Mouse (Mus musculus) liver, postnatal 0 days (tissue): ENCODE results near the gene Fhdc1. TPM values are rescaled to one million over a fixed set of nuclear protein-coding genes. Genes with fewer than 3 reads are reported as not detected.

Experiments used
- ATAC-seq: fragments of 200-750 bp; cut with Nextera tagmentation; 2 replicates; pipeline ENCODE4 v1.8.0; 2017; ENCODE audit warnings: mild to moderate bottlenecking, moderate library complexity
- DNase-seq: peaks from one replicate; pipeline ENCODE4 v3.0.0-alpha.2; 2016
- H3K27ac ChIP-seq: fragments of 300-500 bp; sonication (generic); 2 replicates; pipeline ENCODE4 v1.5.1; 2014; ENCODE audit warnings: antibody characterized with exemption, moderate library complexity, mild to moderate bottlenecking, low read depth
- H3K27me3 ChIP-seq: fragments of 300-500 bp; sonication (generic); 2 replicates; pipeline ENCODE4 v1.6.1; 2014; ENCODE audit warnings: low read length, control low read depth, mixed read lengths; ENCODE audit not compliant: insufficient read depth
- H3K36me3 ChIP-seq: fragments of 300-500 bp; sonication (generic); replicated peaks from 2 replicates; pipeline ENCODE4 v1.6.1; 2014; ENCODE audit warnings: mild to moderate bottlenecking, control low read depth, low read length, moderate library complexity, mixed read lengths; ENCODE audit not compliant: insufficient read depth
- H3K4me1 ChIP-seq: fragments of 300-500 bp; sonication (generic); 2 replicates; pipeline ENCODE4 v1.6.1; 2014; ENCODE audit warnings: antibody characterized with exemption, mild to moderate bottlenecking, control low read depth; ENCODE audit not compliant: insufficient read depth
- H3K4me2 ChIP-seq: fragments of 300-500 bp; sonication (generic); 2 replicates; pipeline ENCODE4 v1.6.1; 2014; ENCODE audit warnings: low read depth, mild to moderate bottlenecking, low read length, moderate library complexity, mixed read lengths
- H3K4me3 ChIP-seq: fragments of 300-500 bp; sonication (generic); 2 replicates; pipeline ENCODE4 v1.5.1; 2014; ENCODE audit warnings: low read depth, low read length
- H3K9ac ChIP-seq: fragments of 300-500 bp; sonication (generic); replicated peaks from 2 replicates; pipeline ENCODE4 v1.6.1; 2014; ENCODE audit warnings: mild to moderate bottlenecking, moderate library complexity
- H3K9me3 ChIP-seq: fragments of 300-500 bp; sonication (generic); 2 replicates; pipeline ENCODE4 v1.6.1; 2016; ENCODE audit warnings: mild to moderate bottlenecking, control low read depth, low read length, mixed read lengths
- CTCF ChIP-seq: sonication (generic); IDR thresholded peaks from 2 replicates; pipeline ENCODE4 v1.5.1; 2016; ENCODE audit warnings: antibody characterized with exemption, low read depth
- EP300 ChIP-seq: IDR thresholded peaks from 2 replicates; pipeline ENCODE4 v1.6.1; 2016; ENCODE audit warnings: antibody characterized with exemption, low read depth, mild to moderate bottlenecking
- WGBS: fragments of 180-500 bp; shearing (Covaris S2); extraction: QIAGEN DNeasy Blood & Tissue Kit; methylation state at CpG from one replicate; pipeline ENCODE4 v1.1.7; 2014; ENCODE audit not compliant: insufficient replicate concordance; 5-methylcytosine and 5-hydroxymethylcytosine counted together
- polyA plus RNA-seq: library from polyadenylated mRNA; unstranded; fragments of >200 nt; fragmentation: Nextera tagmentation; extraction: Ambion mirVana; gene quantifications from 2 replicates; pipeline ENCODE4 v1.2.1, GENCODE M21; 2015

Fhdc1 gene
- polyA plus RNA-seq, 1 experiment from 2014 or later = 19.1 TPM

DNA sequence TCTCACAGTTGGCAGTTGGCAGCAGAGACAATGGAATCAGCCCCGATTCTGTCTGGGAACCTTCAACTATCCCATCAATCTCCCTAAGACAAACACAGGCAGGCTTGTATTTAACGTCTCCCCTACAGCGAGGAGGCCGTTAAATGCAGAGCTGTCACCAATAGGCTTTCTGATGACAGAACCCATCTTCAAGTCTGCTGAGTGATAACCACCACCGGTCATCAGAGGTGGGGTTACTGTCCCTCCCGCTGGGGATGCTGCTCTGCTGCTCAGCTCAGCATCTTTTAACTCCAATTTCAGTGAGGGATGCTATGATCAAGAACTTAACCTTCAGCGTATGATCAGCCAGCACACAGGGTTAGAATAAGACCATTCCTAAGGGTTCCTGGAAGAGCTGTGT lies 2.0 kb downstream of the Fhdc1 start:
- no peak for TF ChIP-seq CTCF
- Histone ChIP-seq H3K4me3 (peak overlapping the region; percentile 74), H3K9me3 (no peaks in the 10 kb centered on the region), H3K9ac (peak overlapping the region; percentile 83), H3K4me2 (peak overlapping the region; percentile 83), H3K27ac (peak overlapping the region; percentile 79), H3K4me1 (peaks cover 24% of the 10 kb centered on the region), H3K36me3 (peaks cover 5% of the 10 kb centered on the region; the same call in 1 of the 2 replicates), H3K27me3 (peaks cover 24% of the 10 kb centered on the region)
- peak; percentile 25 for ATAC-seq
- 9% methylated on average over 7 of the region's 7 CpGs for WGBS
- DNase-seq = no peak

GRCm38 (mm10) chr3:84477498-84477897 lies 2.7 kb downstream of the Fhdc1 start:
- Histone ChIP-seq H3K4me3 (peak overlapping the region; percentile 74), H3K4me2 (peak overlapping the region; percentile 83), H3K9ac (peak overlapping the region; percentile 83), H3K36me3 (peaks cover 7% of the 10 kb centered on the region; the same call in 1 of the 2 replicates), H3K27ac (peak overlapping the region; percentile 79; the same call in 1 of the 2 replicates), H3K9me3 (no peaks in the 10 kb centered on the region), H3K4me1 (peaks cover 30% of the 10 kb centered on the region), H3K27me3 (peaks cover 24% of the 10 kb centered on the region)
- no peak for TF ChIP-seq EP300
- TF ChIP-seq CTCF = no peak
- DNase-seq (no peak), ATAC-seq (no peak)
- 56% methylated on average over 1 of the region's 1 CpGs for WGBS

DNA sequence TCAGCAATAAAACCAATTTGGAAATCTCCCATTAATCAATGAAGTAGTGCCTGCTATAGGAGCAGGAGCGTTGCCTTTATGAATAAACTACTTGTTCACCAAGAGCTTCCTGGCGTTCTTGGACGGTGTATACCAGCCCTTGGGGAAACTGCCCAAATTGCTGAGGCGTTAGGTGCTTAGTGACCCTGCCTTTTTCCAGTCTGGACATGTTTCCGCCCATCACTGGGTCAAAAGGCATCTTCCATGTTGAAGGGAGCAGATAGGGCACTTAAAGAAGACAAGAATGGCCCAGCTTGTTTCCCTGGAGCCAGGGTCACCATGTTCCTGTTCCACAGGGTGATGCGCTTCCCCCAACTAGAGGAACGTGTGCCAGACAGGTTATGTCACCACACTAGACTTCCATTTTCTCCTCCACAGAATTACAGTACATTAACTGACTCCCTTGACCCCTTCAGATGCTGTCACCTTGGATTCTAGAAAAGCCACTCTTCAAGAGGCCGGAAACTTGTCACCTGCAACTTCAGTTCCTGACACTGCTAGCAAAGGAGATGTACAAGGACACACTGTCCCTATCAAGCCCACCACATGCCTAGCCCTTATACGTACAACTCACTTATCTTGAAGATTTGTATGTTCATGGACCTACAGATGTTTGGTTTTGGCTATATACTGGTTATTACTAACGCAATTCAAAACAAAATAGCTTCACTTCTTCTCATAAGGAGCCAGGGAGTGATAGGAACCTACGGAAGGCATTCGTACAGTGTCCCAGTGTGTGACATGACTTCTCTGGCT lies 5.1 kb downstream of the Fhdc1 start:
- DNase-seq (no peak), ATAC-seq (no peak)
- 0 out of 2 replicates have a peak overlapping the region, but pooled peaks have one; percentile 5 for H3K9ac ChIP-seq

GRCm38 (mm10) chr3:84474398-84474797 lies 5.8 kb downstream of the Fhdc1 start:
- 81% methylated on average over 6 of the region's 6 CpGs for WGBS
- Histone ChIP-seq H3K4me3 (no peak overlapping the region), H3K27ac (no peak overlapping the region), H3K9me3 (no peaks in the 10 kb centered on the region), H3K27me3 (peaks cover 10% of the 10 kb centered on the region), H3K4me1 (peaks cover 21% of the 10 kb centered on the region), H3K36me3 (peaks cover 17% of the 10 kb centered on the region; the same call in 1 of the 2 replicates), H3K9ac (no peak overlapping the region), H3K4me2 (peak overlapping the region; percentile 83)
- TF ChIP-seq EP300 (no peak), CTCF (no peak)
- ATAC-seq (no peak), DNase-seq (no peak)

More for the DNA sequence above, 5.1 kb downstream of the Fhdc1 start:
- WGBS = 78% methylated on average over 12 of the region's 12 CpGs
- Histone ChIP-seq H3K4me3 (peak overlapping the region; percentile 74; the same call in 1 of the 2 replicates), H3K27ac (0 out of 2 replicates have a peak overlapping the region, but pooled peaks have one; percentile 29), H3K9me3 (no peaks in the 10 kb centered on the region), H3K36me3 (peaks cover 10% of the 10 kb centered on the region; the same call in 1 of the 2 replicates), H3K4me1 (peaks cover 24% of the 10 kb centered on the region), H3K4me2 (peak overlapping the region; percentile 83), H3K27me3 (peaks cover 15% of the 10 kb centered on the region)
- TF ChIP-seq EP300 (peak; percentile 95), CTCF (no peak)

DNA sequence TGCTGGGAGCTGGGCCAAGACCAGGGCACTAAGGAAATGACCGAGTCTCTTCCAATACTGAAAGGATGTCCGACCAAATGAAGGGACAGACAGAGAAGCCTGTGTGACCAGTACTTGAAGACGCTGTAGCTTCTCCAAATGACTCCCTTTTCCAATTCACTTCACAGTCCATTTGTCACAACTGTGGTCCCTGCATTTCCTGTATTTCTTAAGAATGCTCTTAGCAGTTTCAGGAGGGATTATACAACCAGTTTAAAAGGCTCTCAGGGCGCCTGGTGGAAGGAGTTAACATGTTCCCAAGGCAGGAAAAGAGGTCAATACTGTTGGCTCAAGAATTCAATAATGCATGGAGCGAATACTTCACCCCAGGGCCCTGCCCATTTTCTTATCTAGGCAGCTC lies 7.3 kb downstream of the Fhdc1 start:
- Histone ChIP-seq H3K4me3 (peak overlapping the region; percentile 24), H3K9me3 (no peaks in the 10 kb centered on the region), H3K36me3 (peaks cover 17% of the 10 kb centered on the region; the same call in 1 of the 2 replicates), H3K4me2 (peak overlapping the region; percentile 83), H3K27ac (peak overlapping the region; percentile 82), H3K4me1 (peaks cover 22% of the 10 kb centered on the region), H3K27me3 (0 out of 2 replicates have a peak, but pooled peaks cover 5% of the 10 kb centered on the region), H3K9ac (peak overlapping the region; percentile 57)
- no peak for ATAC-seq
- WGBS = 55% methylated on average over 5 of the region's 5 CpGs
- DNase-seq = no peak
- TF ChIP-seq EP300 (no peak), CTCF (no peak)

GRCm38 (mm10) chr3:84472527-84472926 lies 7.7 kb downstream of the Fhdc1 start:
- TF ChIP-seq EP300 (no peak), CTCF (no peak)
- Histone ChIP-seq H3K4me2 (peak overlapping the region; percentile 83), H3K4me3 (peak overlapping the region; percentile 24), H3K9ac (peak overlapping the region; percentile 57), H3K36me3 (peaks cover 17% of the 10 kb centered on the region; the same call in 1 of the 2 replicates), H3K9me3 (no peaks in the 10 kb centered on the region), H3K4me1 (peaks cover 26% of the 10 kb centered on the region), H3K27ac (peak overlapping the region; percentile 82), H3K27me3 (0 out of 2 replicates have a peak, but pooled peaks cover 4% of the 10 kb centered on the region)
- DNase-seq (no peak), ATAC-seq (no peak)
- 50% methylated on average over 3 of the region's 3 CpGs for WGBS
